In genomic region chr3:40687588-40687987, GRCm38 (mm10) we compare ENCODE assay signal across 32 mouse cellular contexts. TPM values are rescaled to one million over a fixed set of nuclear protein-coding genes. Genes with fewer than 3 reads are reported as not detected.
DNase-seq lines count a peak whose midpoint lies in the region; ATAC-seq lines count a peak whose summit lies in the region.
"Had no signal": no experiment of that assay in that cellular context is flagged by ENCODE, and none has a peak within 500 bp of the region (broad histone marks: within the 10 kb centered on the region; RNA-seq: fewer than 3 reads in every experiment).

No protein-coding gene starts in this region.

- 69% methylated on average over 3 of the region's 3 CpGs for WGBS in forebrain, embryonic 10.5 days
- 80% methylated on average over 3 of the region's 3 CpGs for WGBS in forebrain, embryonic 16.5 days
- WGBS in midbrain, embryonic 12.5 days: 27% methylated on average over 3 of the region's 3 CpGs
- WGBS in midbrain, embryonic 13.5 days: 47% methylated on average over 3 of the region's 3 CpGs

- H3K4me1 ChIP-seq in forebrain, embryonic 10.5 days: peaks cover 46% of the 10 kb centered on the region
- peaks cover 9% of the 10 kb centered on the region for H3K4me1 ChIP-seq in forebrain, embryonic 16.5 days (replicated peaks; ENCODE audit: control insufficient read depth, insufficient read depth, low read length)
- peaks cover 33% of the 10 kb centered on the region for H3K4me1 ChIP-seq in midbrain, embryonic 12.5 days
- H3K4me1 ChIP-seq in midbrain, embryonic 13.5 days (replicated peaks): peaks cover 39% of the 10 kb centered on the region
- H3K4me1 ChIP-seq: liver, embryonic 15.5 days had no signal

- no peak overlapping the region for H3K4me2 ChIP-seq in forebrain, embryonic 16.5 days (ENCODE audit: low read length)
- H3K4me2 ChIP-seq in midbrain, embryonic 12.5 days (replicated peaks): no peak overlapping the region
- no peak overlapping the region for H3K4me2 ChIP-seq in midbrain, embryonic 13.5 days (replicated peaks)
- H3K4me2 ChIP-seq: embryonic facial prominence, embryonic 12.5 days; forebrain, embryonic 15.5 days; limb, embryonic 12.5 days; liver, embryonic 15.5 days; lung, embryonic 14.5 days had no signal

- peaks cover 34% of the 10 kb centered on the region for H3K36me3 ChIP-seq in forebrain, embryonic 10.5 days (replicated peaks)
- H3K36me3 ChIP-seq in forebrain, embryonic 16.5 days (ENCODE audit: control insufficient read depth, insufficient read depth): no peaks in the 10 kb centered on the region
- H3K36me3 ChIP-seq in midbrain, embryonic 12.5 days: no peaks in the 10 kb centered on the region
- H3K36me3 ChIP-seq in midbrain, embryonic 13.5 days: peaks cover 4% of the 10 kb centered on the region; the same call in 1 of the 2 replicates
- H3K36me3 ChIP-seq: embryonic facial prominence, embryonic 12.5 days; forebrain, embryonic 15.5 days; liver, embryonic 15.5 days had no signal

- H3K27ac ChIP-seq in forebrain, embryonic 10.5 days: peak overlapping the region; percentile 68
- H3K27ac ChIP-seq in forebrain, embryonic 16.5 days (ENCODE audit: low read length): no peak overlapping the region
- peak overlapping the region; percentile 40; the same call in 1 of the 2 replicates for H3K27ac ChIP-seq in midbrain, embryonic 12.5 days (replicated peaks)
- H3K27ac ChIP-seq in midbrain, embryonic 13.5 days: no peak overlapping the region
- H3K27ac ChIP-seq: embryonic facial prominence, embryonic 12.5 days; gastrocnemius, adult 2 months; heart, embryonic 13.5 days; left cerebral cortex, adult 2 months; limb, embryonic 12.5 days; liver, embryonic 15.5 days had no signal

- no peak for ATAC-seq in forebrain, embryonic 16.5 days
- no peak for ATAC-seq in midbrain, embryonic 12.5 days (ENCODE audit: low FRiP score, low read depth)
- no peak for ATAC-seq in midbrain, embryonic 13.5 days
- ATAC-seq in granulocyte monocyte progenitor cell, adult 5-6 weeks (replicated peaks; ENCODE audit: poor library complexity, severe bottlenecking): peak; percentile 44; the same call in 1 of the 2 replicates
- no peak for ATAC-seq in cerebellum, adult (ENCODE audit: insufficient number of reproducible peaks, low FRiP score, low TSS enrichment)
- ATAC-seq: intestine, embryonic 16.5 days; Patski had no signal

- no peak overlapping the region for H3K4me3 ChIP-seq in forebrain, embryonic 10.5 days
- no peak overlapping the region for H3K4me3 ChIP-seq in forebrain, embryonic 16.5 days (replicated peaks; ENCODE audit: low read length)
- H3K4me3 ChIP-seq in midbrain, embryonic 12.5 days: no peak overlapping the region
- H3K4me3 ChIP-seq in midbrain, embryonic 13.5 days (replicated peaks): no peak overlapping the region
- H3K4me3 ChIP-seq: embryonic facial prominence, embryonic 12.5 days; forebrain, embryonic 15.5 days; gastrocnemius, adult 2 months; heart, embryonic 13.5 days; left cerebral cortex, adult 2 months; limb, embryonic 12.5 days; liver, embryonic 15.5 days; megakaryocyte, embryonic 14.5 days had no signal

- H3K9ac ChIP-seq in forebrain, embryonic 16.5 days (replicated peaks; ENCODE audit: low read depth, low read length): no peak overlapping the region
- no peak overlapping the region for H3K9ac ChIP-seq in midbrain, embryonic 12.5 days (replicated peaks)
- H3K9ac ChIP-seq in midbrain, embryonic 13.5 days (replicated peaks): no peak overlapping the region
- H3K9ac ChIP-seq: embryonic facial prominence, embryonic 12.5 days; forebrain, embryonic 15.5 days; heart, embryonic 13.5 days; limb, embryonic 12.5 days; liver, embryonic 15.5 days; lung, embryonic 14.5 days had no signal

- H3K9me3 ChIP-seq in forebrain, embryonic 10.5 days: no peaks in the 10 kb centered on the region
- no peaks in the 10 kb centered on the region for H3K9me3 ChIP-seq in forebrain, embryonic 16.5 days (ENCODE audit: control insufficient read depth, low read length)
- H3K9me3 ChIP-seq in midbrain, embryonic 12.5 days: no peaks in the 10 kb centered on the region
- no peaks in the 10 kb centered on the region for H3K9me3 ChIP-seq in midbrain, embryonic 13.5 days
- H3K9me3 ChIP-seq: embryonic facial prominence, embryonic 12.5 days; forebrain, embryonic 15.5 days; heart, embryonic 13.5 days; limb, embryonic 12.5 days; liver, embryonic 15.5 days; megakaryocyte, embryonic 14.5 days had no signal

- H3K27me3 ChIP-seq in forebrain, embryonic 10.5 days (ENCODE audit: poor library complexity, severe bottlenecking): no peaks in the 10 kb centered on the region
- H3K27me3 ChIP-seq in forebrain, embryonic 16.5 days (replicated peaks; ENCODE audit: control insufficient read depth, insufficient read depth, low read length): no peaks in the 10 kb centered on the region
- no peaks in the 10 kb centered on the region for H3K27me3 ChIP-seq in midbrain, embryonic 12.5 days
- no peaks in the 10 kb centered on the region for H3K27me3 ChIP-seq in midbrain, embryonic 13.5 days
- H3K27me3 ChIP-seq: embryonic facial prominence, embryonic 12.5 days; forebrain, embryonic 15.5 days; heart, embryonic 13.5 days; limb, embryonic 12.5 days; liver, embryonic 15.5 days; megakaryocyte, embryonic 14.5 days; Patski had no signal

- no peak for DNase-seq in forebrain, embryonic 10.5 days (ENCODE audit: extremely low spot score, low spot score)
- no peak for DNase-seq in layer of hippocampus, postnatal 25 days (ENCODE audit: extremely low spot score in 1 of 2, low spot score in 1 of 2)
- DNase-seq: adrenal gland, postnatal 10 days; cerebellum, adult 11 months; cerebellum, adult 9-10 months; cerebellum, postnatal 36 days; gastrocnemius, adult 2 months; kidney, adult 9 months; kidney, postnatal 14 days; lung, embryonic 14.5 days; retina, postnatal 1 day; right cerebral cortex, postnatal 25 days; thymus, postnatal 14 days had no signal

RNA-seq across cellular contexts. Expression of gene Slc25a31, which starts 21.1 kb away (rescaled TPM):
- polyA plus RNA-seq in forebrain, embryonic 10.5 days (2016; fragmentation: Nextera tagmentation; extraction: Ambion mirVana): 0.10 TPM in 1 of 2 replicates, not detected in the other
- polyA plus RNA-seq in forebrain, embryonic 16.5 days (2015; fragmentation: Nextera tagmentation; extraction: Ambion mirVana): 0.13 TPM in 1 of 2 replicates, not detected in the other
- 0.14 and 0.17 TPM in 2 replicates for polyA plus RNA-seq in midbrain, embryonic 12.5 days (2016; fragmentation: Nextera tagmentation; extraction: Ambion mirVana)
- 0.34 and 0.48 TPM in 2 replicates for polyA plus RNA-seq in midbrain, embryonic 13.5 days (2015; fragmentation: Nextera tagmentation; extraction: Ambion mirVana)
- not detected in 2 replicates for total RNA-seq in granulocyte monocyte progenitor cell, adult 5-6 weeks (2014; fragmentation: Nextera tagmentation)
- not detected in 2 replicates for total RNA-seq in granulocyte monocyte progenitor cell, adult 5-6 weeks (2017)
- total RNA-seq in layer of hippocampus, postnatal 25 days (2021): under 1 TPM in 1 of 2 experiments, not detected in 1; 0.12 TPM
- total RNA-seq: gastrocnemius, adult 2 months; gastrocnemius, postnatal 4 days; hematopoietic stem cell, adult 5-6 weeks; layer of hippocampus, adult 18-20 months; left cerebral cortex, adult 2 months; liver, adult 2 months; MEL had no signal
- polyA plus RNA-seq: lung, embryonic 14.5 days; Patski had no signal

RNA-seq across cellular contexts. Expression of gene Hspa4l, which starts 56.7 kb away (rescaled TPM):
- 49.6 and 58.9 TPM in 2 replicates for polyA plus RNA-seq in forebrain, embryonic 10.5 days (2016; fragmentation: Nextera tagmentation; extraction: Ambion mirVana)
- 39.7 and 40.6 TPM in 2 replicates for polyA plus RNA-seq in forebrain, embryonic 16.5 days (2015; fragmentation: Nextera tagmentation; extraction: Ambion mirVana)
- 64.1 and 72.4 TPM in 2 replicates for polyA plus RNA-seq in midbrain, embryonic 12.5 days (2016; fragmentation: Nextera tagmentation; extraction: Ambion mirVana)
- polyA plus RNA-seq in midbrain, embryonic 13.5 days (2015; fragmentation: Nextera tagmentation; extraction: Ambion mirVana): 55.6 and 60.1 TPM in 2 replicates
- total RNA-seq in granulocyte monocyte progenitor cell, adult 5-6 weeks (2014; fragmentation: Nextera tagmentation): 14.8 and 23.1 TPM in 2 replicates
- total RNA-seq in granulocyte monocyte progenitor cell, adult 5-6 weeks (2017): 36.2 and 41.4 TPM in 2 replicates
- total RNA-seq in layer of hippocampus, postnatal 25 days (2021): 100 to 1,000 TPM; 143 to 145 TPM

Comparison
In these comparisons a context has a peak if more than half of its experiments do, and no peak if none do; other contexts are left out.
1. H3K27ac ChIP-seq: peak in forebrain, embryonic 10.5 days (single experiment) and midbrain, embryonic 12.5 days (single experiment); none in forebrain, embryonic 16.5 days (single experiment) and midbrain, embryonic 13.5 days (single experiment).